Mouse (Mus musculus): ENCODE measurements at regions not wholly inside any gene's neighbourhood (a gene's known extent, or its start where the extent isn't known, plus 50 kb on each side); places are given as distances from the start of the nearest gene placed in this dataset.
A peak's percentile ranks its signal among the peaks of the same experiment; 100 is the strongest.

DNA sequence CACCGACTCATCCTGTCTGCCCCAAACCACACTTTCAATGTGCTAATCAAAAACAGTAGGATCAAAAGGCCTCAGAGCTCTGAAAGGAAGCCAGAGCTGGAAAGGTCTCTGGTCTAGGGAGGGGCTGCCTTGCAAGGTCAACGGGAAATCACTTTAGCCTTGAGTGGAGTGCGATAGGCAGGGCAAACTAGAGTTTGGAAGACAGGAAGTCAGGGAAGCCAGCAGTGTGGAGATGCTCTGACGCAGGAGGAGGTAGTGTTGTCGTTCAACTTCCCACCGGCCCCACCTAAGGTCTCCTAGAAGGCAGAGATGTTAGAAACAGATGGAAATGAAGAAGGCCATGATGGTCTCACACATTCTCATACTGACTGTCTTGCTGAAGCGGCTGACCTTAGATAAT is 52.0 kb upstream of the Trp53i11 start:
- DNase-seq (ENCODE audit: low spot score), result no peak

GRCm38 (mm10) chr2:93133301-93133971 is 53.9 kb upstream of the Trp53i11 start:
- DNase-seq (ENCODE audit: low spot score), result no peak

DNA sequence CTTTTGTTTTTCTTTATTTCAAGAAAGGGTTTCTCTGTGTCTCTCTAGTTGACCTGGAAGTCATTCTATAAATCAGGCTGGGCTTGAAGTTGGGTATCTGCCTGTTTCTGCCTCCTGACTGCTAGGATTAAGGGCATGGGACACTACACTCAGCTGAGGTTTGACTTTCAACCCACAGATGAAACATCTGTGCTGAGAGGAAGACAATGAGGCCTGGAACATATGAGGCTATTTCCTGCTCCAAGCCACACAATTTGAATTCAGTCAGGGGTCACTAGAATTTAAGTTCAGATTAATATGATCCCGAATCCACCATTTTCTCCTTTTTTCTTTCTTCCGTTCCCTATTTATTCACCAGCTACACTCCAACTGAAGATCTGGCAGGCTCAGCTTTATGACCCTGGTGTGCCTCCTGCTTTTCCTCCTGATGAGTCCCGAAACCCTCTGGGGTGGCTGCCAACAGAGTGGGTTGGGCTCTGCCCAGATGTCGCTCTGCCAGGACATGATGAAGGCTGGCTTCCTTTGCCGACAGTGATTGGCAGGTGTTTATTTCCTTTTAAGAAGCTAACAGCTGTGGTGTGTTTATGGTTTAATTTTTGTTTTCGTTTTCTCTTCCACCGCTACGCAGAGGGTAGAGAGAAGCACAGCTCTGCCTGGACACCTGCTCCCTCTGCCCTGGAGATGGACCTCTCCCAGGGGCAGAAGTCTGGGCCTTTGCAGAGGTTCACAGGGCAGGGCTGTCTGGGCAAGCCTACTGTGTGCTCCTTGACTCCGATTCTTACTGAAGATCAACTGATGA is 55.3 kb upstream of the Trp53i11 start:
- peak; percentile 79 for DNase-seq (ENCODE audit: low spot score)

GRCm38 (mm10) chr2:93131236-93131635 is 56.1 kb upstream of the Trp53i11 start:
- DNase-seq (ENCODE audit: low spot score), result peak; percentile 67

DNA sequence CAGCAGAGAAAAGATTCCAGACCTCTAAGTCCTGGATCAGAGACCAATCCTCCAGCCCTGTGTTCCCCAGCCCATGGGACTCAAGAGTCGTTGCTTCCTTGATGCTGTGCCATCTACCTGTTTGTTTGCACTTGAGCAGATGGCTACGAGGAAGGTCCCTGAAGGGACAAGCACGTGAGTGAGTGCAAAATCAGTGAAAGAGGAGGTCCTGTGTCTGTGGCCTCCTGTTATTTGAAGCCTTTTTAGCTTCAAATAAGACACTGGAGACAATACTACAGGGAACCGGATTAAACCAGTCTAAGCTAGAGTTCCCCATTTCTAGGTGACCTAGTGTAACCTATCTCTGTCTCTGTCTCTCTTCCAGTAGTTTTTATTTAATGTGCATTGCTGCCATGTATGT is 58.2 kb upstream of the Trp53i11 start:
- no peak for DNase-seq (ENCODE audit: low spot score)

- DNase-seq (ENCODE audit: low spot score), result no peak
These were observed 60.7 kb upstream of the Trp53i11 start for GRCm38 (mm10) chr2:93126595-93127165.

GRCm38 (mm10) chr2:93126112-93126511 is 61.2 kb upstream of the Trp53i11 start:
- DNase-seq (ENCODE audit: low spot score), result no peak

DNA sequence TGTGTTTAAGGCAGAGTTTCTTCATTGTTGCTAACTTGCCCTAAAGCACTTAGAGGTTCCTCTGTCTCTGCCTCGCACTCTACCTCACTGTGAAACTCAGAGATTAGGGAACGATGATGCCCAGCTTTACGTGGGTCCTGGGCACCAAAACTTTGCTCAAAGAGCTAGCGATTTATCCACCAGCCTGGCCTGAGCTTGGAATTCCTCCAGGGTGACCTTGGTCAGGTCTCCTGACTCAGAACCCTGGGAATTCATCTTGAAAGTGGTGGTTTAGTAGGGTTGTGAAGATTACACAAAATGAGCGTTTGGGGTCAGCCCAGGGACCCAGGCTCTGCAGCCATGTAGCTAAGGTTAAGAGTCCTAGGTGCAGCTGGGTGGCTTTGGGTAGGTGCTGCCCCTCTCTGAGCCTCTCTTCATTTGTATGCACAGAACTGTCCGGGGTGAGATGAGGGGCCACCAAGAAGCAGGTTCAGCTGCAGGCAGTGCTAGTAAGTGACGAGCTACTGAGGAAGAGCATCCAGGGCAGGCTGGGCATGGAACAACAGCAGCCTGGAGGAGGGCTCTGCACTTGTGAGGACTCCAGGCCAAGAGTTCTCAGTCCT is 62.4 kb upstream of the Trp53i11 start:
- DNase-seq (ENCODE audit: low spot score), result no peak

DNA sequence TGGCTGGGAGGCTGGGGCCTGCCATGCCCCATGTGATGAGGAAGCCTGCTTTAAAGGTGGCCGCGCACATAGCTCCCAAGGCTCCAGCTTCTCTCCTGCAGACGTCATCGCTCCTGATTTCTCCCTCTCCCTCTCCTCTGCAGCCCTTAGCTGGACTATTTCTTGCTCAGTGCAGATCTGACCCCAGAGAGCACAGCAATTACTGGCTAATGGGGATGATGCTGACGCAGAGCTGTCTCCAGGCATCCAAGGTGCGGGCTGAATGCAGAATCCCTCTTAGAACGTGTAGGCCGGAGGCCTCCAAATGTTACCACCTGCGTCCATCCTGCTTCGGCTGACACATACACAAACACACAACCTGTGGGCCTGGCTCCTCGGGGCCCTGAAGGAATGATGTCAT is 63.5 kb upstream of the Trp53i11 start:
- no peak for DNase-seq (ENCODE audit: low spot score)

DNA sequence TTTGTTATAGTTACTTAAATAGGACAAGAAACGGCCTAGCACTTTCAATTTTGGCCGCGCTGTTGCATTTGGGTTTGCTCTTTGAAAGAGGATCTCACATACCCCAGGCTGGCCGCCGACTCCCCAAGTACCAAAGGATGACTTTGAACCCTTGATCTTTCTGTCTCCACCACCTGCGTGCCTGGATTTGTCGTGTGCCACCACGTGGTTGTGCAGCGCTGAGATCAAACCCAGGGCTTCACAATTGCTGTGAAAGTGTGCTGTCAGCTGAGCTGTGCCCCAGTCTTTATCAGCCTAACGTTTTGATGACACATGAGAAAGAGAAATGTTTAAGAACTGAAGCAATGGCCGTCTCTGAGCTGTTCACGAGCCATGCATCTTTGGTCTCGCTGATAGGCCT is 67.0 kb upstream of the Trp53i11 start:
- peak; percentile 70 for DNase-seq (ENCODE audit: low spot score)

- peak; percentile 72 for DNase-seq (ENCODE audit: low spot score)
These were observed 68.3 kb upstream of the Trp53i11 start for GRCm38 (mm10) chr2:93119001-93119400.

DNA sequence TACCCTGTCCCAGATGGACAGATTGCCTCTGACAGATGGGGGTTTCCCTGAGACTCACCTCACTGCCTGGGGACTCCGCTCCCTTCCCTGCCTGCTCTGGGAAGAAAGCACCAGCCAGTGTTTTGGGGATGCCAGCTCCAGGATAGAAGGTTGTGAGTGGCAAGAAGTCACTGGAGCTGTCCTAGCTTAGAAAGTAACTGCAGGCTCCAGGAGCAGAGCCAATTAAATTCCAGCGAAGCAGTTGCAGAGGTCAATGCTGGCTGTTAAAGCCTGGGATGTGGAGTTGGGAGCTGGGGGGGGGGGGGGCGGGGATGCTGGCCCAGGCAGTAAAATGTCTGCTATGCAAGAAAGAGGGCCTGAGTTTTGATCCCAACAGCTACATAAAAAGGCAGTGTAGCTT is 69.3 kb upstream of the Prdm11 start:
- DNase-seq (ENCODE audit: low spot score), result no peak

- no peak for DNase-seq (ENCODE audit: low spot score)
These were observed 68.0 kb upstream of the Prdm11 start for GRCm38 (mm10) chr2:93113929-93114328.

DNA sequence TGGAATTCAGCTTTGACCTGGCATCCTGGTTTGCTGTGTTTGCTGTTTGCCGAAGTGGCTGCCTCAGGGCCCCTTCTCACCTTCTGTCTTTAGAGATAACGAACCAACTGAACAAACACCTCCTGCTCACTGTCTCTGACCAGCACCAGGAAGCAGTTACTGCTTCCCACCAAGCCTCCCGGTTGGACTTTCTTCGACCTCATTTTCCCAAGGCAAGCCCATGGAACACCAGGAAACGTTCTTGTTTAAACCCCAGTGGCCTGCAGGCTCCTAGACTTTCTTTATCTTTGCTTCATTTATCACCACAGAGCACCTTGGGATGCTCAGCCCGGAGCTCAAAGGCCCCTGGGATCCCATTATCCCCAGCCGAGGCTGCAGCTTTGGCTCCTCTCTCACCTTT is 66.4 kb upstream of the Prdm11 start:
- no peak for DNase-seq (ENCODE audit: low spot score)

DNA sequence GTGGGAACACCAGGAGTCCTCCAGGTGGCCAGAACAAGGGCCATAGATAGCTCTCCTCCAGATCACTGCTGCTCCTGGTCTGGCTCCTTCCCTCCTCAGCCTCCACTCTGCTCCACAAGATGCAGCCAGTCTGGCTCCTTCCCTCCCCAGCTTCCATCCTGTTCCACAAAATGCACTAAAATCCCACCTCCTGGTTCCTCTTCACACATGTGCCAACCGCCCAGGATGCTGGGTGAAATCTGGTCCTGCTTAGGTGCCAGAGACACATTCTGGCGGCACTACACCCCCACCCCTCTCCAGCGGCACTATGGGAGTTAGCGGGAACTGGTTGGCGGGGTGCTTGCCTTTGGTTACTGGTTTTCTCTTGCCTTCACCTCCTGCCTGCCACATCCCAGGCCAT is 64.9 kb upstream of the Prdm11 start:
- DNase-seq (ENCODE audit: low spot score), result no peak

DNA sequence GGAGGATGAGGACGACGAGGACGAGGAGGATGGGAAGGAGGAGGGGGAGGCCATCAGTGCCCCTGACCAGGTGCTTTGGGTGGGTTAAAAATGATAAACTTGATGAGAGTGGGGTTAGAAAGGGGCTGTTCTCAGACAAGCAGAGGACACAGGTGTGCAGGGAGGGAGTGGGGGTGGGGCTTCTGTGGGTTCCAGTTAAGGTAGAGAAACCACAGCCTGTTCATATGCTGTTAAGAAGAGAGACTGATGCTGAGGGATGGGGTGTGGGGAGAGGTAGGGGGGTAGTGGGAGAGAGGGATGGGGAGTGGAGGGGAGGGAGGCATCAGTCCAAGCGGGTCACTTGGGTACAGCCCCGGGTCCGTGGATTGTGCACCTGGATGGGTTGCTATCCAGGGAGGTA is 60.6 kb upstream of the Prdm11 start:
- DNase-seq (ENCODE audit: low spot score), result peak; percentile 38

- no peak for DNase-seq (ENCODE audit: low spot score)
These were observed 56.0 kb upstream of the Prdm11 start for GRCm38 (mm10) chr2:93101991-93102390.

DNA sequence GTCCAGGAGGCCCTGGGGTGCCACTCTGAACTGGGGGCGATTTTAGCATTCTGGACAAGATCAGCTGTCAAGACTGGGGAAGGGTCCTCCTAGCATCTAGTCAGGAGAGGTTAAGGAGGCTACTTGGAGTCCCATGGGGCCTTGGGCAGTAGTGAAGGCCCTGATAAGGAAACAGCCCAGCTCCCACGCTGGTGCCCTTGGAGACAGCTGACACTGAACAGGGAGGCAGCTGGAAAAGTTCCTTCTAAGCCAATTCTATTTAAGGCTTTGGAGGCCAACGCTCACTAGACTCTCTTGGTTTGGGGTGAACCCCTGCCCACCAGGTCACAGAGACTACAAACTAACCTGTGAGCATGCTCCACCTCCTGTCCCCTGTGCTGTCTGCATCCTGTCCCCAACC is 53.8 kb upstream of the Prdm11 start:
- no peak for DNase-seq (ENCODE audit: low spot score)

DNA sequence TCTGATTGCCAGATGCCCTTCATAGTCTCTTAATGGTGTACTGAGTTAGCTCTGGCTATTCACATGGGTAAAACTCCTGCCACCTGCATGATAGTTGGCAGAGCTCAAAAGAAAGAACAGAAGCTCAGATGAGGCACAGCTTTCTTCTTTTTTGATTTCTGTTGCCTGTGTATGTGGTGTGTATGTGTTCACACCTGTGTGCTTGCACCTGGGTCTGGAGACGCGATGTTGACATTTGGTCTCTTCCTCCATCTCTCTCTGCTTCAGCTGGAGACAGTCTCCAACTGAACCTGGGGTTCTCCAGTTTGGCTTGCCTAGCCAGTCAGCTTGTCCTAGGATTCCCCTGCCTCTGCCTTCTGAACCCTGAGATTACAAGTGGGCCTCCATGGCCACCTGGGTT is 51.0 kb upstream of the Prdm11 start:
- DNase-seq (ENCODE audit: low spot score), result peak; percentile 66

DNA sequence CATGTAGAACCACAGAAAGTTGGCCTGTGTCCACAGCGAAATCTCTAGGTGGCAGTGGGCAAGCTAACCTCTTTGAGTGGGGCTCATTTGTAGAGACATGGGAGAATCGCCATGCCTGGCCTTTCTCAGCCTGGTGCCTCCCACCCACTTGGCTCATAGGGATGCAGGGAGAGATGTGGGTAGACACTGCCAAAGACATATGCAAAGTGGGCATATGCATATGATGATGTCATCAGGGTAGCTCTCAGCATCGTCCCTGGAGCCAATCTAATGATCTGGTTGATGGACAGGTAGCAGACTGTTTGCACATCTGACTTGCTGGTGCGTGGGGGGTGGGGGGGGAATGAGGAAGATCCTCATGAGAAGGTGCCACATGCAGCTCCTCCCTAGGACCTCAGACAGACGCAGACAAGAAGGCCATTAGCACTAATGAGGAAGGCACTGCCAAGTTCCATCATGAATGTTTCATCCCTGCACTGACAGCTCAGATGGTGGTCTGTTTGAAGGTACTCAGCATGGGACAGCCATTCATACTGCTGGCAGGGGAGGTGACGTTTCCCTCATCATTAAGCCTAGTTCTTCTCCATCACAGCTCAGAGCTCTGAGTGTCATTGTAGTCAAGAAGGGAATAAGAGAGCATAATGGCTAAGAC is 50.2 kb upstream of the Prdm11 start:
- DNase-seq (ENCODE audit: low spot score), result no peak
